Mouse (Mus musculus): ENCODE data around the gene Trim17.

Trim17 gene

DNA sequence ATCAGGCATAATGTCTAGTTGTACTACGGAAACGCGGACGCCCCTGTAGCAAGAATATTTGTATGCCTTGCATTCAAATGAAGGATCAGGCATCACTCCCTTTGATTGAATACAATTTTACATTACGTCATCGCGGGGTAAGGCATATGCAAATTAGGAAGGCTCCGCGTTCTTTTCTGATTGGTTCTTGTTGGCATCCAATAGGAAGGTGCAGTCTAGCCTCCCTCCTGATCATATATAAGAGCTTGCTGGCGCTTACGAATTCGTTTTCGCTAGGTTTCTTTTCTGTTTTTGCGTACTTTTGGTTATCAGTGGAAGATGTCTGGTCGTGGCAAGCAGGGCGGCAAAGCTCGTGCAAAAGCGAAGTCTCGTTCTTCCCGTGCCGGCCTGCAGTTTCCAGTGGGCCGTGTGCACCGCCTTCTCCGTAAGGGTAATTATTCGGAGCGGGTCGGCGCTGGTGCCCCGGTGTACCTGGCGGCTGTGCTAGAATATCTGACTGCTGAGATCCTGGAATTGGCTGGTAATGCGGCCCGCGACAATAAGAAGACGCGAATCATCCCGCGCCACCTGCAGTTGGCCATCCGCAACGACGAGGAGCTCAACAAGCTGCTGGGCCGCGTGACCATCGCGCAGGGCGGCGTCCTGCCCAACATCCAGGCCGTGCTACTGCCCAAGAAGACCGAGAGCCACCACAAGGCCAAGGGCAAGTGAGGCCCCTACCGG lies at the start of gene Trim17, which contains the start of gene Hist3h2a:
Trim17 (plus strand) TSS at position 266 of the 723 bp plus-strand sequence.
Hist3h2a (plus strand) TSS at position 266 of the 723 bp plus-strand sequence.
- peak; percentile 97 for DNase-seq

DNA sequence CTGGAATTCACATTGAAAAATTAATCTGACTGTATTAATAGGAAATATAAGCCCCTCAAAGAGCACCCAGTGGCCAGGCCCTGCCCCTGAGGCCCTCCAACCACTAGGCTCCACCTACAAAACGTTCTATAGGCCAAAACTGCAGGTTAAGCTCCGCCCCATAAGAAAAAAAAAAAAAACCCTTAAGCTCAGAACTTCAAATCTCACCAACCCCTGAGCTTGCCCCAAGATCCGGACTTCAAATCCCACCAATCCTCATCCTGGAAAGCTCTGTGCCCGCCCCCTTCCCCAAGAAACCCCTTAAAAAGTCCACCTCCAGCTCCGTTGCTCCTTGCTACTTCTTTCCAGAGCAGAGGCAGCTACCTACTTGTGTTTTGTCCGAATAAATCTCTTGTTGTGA lies 49.6 kb upstream of the Trim17 start:
- DNase-seq: peak; percentile 56

DNA sequence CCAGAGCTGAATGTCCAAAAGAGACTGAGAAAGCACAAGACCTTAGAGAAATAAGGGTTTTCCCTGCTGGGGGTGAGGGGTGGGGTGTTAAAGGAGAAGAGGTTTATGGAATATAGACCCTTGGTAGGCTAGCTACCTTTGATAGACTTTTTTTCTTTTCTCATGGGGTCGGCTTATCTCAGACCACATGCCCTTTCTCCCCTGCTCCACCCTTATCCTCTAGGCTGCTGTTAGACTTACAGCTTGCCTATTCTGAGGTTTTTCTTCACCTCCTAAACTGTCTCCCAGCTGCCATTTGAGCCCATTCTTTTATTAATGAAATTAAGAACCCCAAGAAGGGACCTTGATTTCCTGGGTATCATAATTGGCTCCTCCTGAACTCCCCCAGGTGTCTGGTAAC lies 40.7 kb upstream of the Trim17 start:
- no peak for DNase-seq

DNA sequence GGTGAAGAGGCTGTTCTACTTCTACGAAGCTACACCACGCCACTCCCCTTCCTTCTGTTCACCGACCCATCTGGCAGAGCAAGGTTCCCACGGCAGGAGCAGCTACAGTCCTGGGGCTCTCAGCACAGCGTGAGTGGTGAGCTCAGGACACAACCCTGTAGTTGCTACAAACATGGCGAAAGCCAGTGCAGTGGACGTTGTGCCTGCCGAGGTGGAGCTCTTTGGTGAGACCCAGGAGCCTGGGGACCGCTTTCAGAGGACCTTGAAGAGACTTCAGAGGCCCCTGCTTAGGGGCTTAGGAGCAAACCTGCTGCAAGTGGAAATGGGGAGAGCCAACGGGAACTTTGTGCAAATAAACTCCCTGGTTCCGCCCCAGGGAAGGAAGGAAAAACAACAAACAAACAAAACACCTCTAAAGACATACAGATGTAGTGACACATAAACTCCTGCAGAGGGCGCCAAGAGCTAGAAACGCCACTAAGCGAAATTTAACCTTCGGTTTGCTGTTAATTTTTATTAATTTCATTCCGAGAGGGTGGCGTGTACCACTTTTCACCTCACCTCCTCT lies 39.9 kb upstream of the Trim17 start:
- DNase-seq: peak; percentile 60

DNA sequence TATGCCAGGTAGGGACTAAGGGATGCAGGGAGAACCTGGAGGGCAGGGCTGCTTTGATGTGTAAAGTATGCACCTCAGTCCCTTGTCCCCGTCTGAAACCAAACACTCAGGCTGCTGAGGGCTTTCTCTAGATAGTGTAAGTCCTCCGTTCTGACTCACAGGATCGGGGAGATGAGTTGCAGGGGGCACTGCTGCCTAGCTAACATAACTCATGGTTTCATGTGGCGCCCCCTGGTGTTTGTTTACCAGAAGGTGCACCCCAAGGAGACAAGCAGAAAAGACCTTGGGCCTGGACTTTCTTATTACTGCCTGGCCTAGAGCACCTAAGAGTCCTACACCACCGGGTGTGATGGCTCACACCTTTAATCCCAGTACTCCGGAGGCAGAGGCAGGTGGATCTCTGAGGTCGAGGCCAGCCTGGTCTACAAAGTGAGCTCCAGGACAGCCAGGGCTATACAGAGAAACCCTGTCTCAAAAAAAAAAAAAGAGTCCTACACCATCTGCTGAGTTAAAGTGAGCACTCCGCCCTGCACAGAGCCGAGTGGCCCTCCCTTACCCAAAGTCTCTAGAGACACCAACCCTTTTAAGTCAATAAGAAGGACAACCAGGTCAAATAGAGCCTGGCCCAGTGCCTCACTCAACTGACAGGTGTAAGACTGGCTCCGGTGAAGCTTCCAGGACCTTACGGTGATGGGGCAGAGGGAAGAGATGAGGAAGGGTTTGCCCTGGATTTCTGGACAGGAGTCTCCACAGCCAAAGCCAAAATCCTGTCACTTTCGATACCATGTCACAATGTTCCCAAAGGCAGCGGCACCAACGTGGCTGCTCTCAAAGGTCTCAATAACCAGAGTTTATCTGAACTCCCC lies 37.4 kb upstream of the Trim17 start:
- peak; percentile 58 for DNase-seq

DNA sequence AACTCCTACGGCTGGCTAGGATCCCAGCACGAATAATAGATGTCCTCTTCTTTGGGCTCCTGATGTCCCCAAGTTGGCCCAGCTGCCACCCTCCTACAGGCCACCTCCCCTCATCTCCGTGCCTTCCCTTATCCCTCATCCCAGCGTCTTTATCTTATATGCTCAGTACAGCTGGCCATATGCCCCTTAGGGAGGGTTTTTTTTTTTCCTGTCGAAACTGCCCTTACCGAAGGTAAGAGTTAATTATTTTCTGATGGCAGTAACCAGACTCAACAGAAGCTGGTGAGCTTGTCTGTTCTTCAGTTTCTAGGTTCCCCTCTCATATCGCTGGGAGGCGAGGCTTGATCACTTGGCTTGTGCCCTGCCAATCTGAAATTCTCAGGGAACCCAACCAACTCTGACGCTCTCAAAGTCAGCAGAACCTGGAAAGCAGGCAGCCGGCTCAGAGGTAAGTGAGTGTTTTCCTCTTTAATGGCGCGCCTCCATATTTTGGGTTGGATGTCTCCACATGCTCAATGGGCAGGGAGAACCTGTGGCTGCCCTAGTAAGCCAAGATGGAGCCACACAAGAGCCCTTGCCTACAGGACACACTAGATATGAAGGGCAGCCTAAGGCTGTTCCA lies 36.6 kb upstream of the Trim17 start, which contains the start of gene Btnl10:
Btnl10 (plus strand) TSS at position 164 of the 622 bp plus-strand sequence.
- DNase-seq: no peak

DNA sequence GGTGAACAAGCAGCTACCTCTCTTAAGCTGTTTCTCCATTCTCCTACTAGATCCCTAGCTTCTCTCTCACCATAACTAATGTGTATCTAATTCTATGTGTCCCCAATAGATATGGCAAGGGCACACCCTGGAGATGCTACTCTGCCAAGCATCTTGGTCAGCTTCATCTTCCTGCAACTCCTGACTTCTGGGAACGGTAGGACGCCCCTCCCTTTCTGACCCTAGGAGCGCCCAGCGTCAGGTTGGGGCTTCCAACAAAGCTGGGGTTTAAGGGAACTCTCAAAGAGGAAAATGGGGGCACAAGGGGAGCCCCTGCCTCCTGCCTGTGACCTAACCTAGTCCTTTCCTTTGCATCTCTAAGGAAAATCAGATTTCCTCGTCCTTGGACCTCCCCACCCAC lies 35.7 kb upstream of the Trim17 start:
- DNase-seq: no peak

DNA sequence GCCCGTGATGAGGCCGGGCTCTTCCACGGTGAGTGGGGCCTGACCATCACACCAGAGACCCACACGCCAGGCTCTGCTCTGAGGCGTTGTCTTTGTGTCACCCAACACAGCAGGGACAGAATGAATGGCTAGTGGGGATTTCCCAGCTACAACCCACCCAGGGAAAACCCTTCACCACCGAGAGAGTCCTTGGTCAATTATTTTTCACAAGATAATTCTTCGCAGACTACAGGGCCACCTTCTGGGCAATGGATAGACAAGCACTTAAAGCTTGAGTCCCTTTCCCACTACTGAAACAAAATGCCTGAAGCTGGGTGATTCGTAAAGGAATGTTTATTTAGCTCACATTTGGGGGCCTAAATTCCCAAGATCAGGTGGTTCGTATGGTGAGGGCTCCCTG lies 32.1 kb upstream of the Trim17 start:
- DNase-seq: no peak

DNA sequence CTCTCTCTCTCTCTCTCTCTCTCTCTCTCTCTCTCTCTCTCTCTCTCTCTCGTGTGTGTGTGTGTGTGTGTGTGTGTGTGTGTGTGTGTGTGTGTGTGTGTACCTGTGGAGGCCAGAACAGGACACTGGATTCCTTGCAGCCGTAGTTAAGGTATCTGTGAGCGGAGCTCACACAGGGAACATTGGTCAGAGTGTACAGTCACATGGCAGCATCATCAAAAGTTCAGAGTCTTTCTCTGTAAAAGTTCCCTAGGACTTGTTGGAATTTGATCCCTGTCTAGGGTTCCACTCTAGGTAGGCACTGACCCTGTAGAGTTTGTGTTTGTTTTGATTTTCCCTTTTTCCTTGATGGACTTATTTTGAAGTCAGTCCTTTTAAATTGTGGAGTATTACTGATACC lies 27.8 kb upstream of the Trim17 start:
- DNase-seq: no peak

DNA sequence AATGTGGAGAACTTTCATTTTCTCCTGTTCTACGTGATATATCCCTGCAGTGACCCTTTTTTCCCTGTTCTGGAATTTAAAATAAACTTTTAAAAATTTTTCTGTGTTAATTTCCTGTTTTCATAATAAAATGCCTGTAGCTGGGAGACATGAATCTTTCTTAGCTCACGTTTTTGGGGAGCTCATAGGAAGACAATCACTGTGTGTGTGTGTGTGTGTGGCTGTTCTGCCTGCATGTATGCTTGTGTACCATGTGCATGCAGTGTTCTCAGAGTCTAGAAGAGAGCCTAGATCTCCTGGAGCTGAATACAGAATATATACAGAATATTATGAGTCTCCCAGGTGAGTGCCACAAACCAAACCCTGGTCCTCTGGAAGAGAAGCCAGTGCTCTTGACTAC lies 27.4 kb upstream of the Trim17 start:
- no peak for DNase-seq

DNA sequence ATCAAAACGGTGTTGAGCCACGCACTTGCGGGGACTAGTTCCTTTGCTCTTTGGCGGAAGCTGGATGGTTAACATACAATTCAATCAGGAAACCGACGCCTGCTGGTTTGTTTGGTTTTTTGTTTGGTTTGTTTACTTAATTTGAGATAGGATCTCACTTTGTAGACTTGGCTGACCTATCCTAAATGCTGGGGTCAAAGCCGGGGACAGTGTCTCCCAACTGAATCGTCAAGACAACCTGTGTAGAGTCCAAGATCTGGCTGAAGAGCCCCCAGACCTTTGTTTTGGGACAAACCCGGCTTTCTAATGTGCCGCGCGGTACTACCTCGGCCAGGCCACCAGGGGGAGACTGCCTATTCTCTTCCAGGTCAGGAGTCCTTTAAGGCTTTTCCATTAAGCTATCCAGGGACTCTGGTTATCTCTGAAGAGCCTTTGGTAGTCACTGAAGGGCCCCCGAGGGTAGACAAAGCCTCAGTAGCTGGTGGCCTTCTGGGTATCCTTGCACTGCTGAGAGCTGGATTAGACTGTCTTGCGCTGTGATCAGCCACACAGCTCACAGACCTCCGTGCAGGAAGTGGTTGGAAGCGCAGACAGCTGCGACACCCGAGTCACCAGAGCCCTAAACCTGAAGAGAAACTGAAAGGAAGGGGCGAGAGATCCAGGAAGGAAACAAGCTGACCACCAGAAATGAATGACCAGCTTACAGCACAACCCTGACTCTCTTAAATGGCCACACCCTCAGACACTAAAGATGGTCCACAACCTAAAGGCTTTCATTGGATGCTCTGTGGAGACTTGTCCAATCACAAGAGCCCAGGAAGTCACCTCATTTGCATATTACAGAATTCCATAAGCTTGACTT lies 26.5 kb upstream of the Trim17 start:
- DNase-seq: peak; percentile 79

DNA sequence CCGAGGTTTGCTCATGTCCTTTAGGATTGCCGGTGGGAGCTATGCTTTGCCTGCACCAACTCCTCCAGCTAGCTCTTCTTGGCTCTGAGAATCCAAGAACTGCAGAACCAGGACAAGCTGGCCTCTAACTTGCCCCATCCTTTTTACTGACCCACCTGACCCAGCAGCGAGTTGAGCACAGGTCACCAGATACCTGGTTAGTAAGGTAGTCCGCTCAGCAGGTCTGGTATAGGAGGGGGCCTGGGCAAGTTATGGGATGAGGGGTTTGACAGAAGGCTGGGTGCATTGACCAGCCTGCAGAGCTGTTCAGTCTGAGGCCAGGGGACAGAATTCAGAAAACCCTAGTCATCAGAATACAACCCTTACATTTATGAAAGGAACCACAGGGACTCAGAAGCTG lies 25.4 kb upstream of the Trim17 start:
- no peak for DNase-seq

DNA sequence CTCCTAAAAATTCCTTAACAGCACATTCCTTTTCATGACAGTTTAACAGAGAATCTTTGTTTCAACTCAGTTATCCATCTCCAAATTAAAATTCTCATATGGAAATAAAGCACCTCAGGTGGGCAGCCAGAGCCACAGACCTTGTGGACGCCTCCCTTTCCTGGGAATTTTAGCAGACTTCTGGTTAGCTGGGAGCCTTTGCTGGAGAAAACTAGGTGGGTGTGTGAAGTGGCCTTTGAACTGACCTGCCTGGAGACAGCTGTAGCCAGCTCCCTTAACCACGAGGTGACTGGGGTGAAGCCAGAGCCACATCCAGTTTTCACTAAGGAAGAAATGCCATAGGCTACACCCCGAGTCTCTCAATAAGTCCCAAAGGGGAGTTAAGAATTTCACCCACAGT lies 24.8 kb upstream of the Trim17 start:
- DNase-seq: no peak

DNA sequence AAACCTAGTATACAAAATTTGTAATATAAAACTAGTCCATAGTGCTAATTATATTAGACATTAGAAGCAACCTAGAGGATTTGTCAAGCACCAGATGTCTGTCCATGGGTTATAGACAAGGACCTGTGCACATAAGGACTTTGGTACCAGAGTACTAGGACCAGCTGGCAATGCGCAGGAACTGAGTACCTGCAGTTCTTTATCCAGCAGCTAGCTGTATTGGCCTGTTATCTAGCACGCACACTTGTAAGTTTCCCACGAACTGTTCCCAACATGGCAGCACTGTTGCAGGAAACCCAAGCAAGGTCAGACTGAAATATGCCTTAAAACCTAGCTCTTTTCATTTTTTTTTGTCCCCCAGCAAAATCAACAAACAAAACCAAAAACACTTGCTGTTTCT lies 24.2 kb upstream of the Trim17 start:
- no peak for DNase-seq

DNA sequence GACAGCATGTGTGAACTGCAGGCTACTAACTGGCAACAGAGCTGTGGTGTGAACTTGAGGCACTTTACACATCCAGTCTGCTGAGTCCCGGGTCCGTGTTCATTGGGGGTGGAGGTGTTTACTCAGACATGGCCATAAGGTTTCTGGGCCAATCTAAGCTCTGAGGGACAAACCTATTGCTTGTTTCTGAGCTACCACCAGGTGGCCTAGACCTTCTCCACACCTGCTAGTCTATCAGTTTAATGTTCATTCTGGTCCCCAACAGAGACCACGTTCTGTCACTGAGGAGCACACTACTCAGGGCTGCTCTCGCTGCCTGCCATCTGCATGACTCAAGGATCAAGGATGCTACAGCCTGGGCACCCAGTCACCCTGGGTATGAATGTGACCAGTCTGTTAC lies 22.9 kb upstream of the Trim17 start:
- no peak for DNase-seq

DNA sequence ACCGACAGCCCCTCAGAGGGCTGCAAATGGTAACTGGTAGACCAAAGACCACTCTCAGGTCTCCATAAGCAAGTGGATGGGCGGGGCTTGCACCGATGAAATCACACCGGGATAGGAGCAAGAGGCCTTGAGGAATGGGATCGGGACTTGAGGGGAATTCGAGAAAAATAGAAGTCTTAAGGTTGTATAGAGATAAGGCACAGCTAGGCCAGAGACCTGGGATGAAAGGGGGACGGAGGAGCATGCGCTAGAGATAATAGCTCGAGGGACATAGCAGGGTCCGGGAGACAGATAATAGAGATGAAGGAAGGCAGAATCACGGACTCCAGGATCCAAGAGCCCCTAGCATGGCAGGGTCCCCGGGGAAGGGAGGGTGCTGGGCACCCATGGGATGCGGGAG lies 16.6 kb upstream of the Trim17 start:
- peak; percentile 65 for DNase-seq

DNA sequence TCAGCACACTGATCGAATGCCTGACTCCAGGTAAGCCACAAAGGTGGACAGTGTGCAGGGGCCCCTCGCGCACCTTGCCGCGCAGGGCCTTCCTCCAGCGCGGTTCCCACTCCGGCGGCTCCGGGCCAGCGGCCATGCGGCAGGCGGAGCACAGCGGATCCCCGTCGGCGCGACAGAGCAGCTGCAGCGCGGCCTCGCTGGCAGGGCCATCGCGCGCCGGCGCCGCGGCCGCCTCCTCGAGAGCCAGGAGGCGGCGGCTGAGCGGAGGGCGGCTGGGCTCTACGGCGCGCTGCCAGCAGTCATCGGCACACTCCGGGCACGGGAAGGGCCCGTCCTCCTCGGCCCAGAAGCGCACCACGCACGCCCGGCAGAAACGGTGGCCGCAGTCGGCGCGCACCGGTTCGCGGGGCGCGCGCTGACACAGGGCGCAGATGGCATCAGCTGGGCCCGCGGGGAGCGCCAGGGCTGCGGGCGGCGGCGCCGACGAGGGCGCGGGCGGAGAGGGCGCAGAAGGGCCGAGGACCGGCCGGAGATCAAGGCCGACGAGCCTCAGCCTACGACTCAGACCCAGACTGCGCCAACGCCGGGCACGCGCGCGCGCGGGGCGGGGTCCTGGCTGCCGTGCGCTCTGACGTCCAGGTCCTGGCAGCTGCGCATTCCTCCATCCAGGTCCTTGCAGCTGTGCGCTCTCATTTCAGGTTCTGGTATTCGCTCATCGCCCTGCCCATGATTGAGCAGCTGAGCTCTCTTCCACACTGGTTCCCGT lies 16.0 kb upstream of the Trim17 start, which contains the start of gene Rnf187:
Rnf187 (minus strand) TSS at position 595 of the 766 bp plus-strand sequence.
- peak; percentile 96 for DNase-seq

DNA sequence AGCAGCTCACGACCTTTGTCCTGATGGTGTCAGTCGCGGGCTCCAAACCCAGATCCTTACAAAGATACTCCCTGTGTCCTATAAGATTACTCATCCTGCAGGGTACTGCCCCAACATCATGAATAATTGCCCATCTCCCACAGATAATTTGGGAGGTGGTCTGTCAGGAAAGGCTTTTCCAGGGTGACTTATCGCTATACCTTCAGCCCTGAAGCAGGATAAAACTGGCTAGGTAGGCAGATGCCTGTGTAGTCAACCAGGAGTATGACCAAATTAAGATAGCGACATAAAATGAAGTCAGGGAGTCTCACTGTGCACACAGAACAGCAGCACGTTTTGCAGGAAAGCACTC lies 15.4 kb upstream of the Trim17 start:
- no peak for DNase-seq

DNA sequence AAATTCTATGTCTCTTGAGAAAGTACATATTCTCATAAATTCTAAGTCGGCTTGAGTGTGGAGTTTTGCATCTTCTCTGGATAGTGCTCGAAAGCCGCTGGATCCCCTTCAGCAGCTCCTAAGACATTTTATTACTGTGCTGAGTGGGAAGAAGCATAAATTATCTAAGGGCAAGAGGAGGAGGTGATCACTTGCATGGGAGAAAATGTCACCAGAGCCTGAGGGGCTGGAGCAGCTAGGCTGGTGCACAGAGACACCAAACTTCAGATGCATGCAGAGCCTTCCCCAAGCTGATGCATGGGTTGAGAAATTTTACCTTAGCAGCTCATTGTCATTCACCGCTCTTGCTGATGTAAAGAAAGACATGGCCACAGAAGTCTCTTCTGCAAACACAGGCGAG lies 10.3 kb upstream of the Trim17 start:
- no peak for DNase-seq

DNA sequence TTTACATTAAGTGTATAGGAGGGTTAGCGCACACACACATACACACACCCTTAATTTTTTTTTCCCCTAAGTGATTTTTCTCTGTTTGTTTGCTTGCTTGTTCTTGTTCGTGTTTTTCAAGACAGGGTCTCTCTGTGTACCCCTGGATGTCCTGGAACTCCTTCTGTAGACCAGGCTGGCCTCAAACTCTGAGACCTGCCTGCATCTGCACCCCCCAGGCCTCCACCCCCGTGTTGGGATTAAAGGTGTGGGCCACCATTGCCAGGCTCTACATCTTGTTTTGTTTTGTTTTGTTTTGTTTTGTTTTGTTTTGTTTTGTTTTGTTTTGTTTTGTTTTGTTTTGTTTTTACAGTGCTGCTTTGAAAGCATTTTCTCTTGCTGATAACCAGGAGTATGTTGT lies 7.2 kb upstream of the Trim17 start:
- DNase-seq: no peak

DNA sequence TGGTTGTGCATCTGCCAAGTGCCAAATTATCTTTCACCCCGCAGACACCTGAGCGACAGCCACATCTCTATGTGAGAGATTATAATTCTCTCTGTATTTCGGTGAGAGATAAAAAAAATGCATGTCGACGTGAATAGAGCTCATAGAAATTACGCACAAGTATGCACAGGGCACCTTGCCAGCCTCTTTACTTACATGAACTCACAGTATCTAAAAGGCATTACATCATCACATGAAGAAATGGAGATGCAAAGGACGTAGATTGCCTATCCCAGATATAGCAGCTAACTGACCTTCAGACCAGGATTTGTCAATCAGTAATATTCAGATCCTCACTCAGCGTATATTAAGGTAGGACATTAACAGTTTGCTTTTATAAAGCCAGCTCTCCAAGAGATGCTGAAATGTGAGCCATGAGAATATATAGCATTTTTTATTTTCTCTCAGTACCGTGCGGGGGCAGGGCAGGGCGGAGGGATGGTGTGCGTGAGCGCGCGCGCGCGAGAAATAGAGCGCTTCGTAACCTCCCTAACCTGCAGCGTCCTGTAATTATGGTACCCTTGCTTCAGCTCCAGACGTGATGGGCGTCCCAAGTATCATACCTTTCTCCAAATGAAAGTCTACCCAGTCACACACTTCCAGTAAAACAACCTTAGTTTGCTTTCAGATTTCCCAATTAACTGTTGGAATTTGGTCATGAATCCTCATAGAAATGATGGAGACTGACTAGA lies 6.5 kb upstream of the Trim17 start:
- peak; percentile 64 for DNase-seq
